Mouse (Mus musculus) gastrocnemius, postnatal 4 days (tissue): Measurements from ENCODE around the gene Trappc3. TPM values are rescaled to one million over a fixed set of nuclear protein-coding genes. Genes with fewer than 3 reads are reported as not detected.

Experiments used
- DNase-seq, 2 experiments: peaks; one replicate each; pipeline ENCODE4 v3.0.0; 2021 to 2022; ENCODE audit warnings: low spot score in 2 of 2, mixed read lengths in 2 of 2
- total RNA-seq, 2 experiments: library from RNA; stranded (reverse); gene quantifications; 2 replicates each; pipeline ENCODE4 v1.2.3; 2021

Gene Trappc3
- total RNA-seq, 2 experiments from 2014 or later, result 36.6 to 37.3 TPM

DNA sequence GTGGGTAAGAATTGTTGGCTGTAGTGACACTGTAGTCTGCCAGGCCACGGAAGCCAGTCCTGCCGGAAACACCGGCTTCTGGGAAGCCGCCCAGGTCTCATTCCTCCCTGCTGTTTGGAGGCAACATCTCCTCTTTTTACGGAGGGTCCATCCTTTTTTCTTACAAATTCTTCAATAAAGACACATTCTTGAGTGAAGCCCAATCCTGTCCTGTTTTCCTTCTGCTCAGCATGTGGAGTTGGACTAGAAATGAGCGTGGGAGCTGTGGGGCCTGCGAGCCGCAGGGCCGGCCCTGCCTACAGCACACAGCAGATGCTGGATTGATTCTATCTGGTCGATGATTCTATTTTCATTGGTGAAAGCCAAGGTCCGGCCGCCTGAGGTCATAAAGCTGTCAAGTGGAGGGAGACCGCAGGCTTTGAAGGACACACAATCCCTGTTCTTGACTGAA lies 13.6 kb downstream of the Trappc3 start:
- DNase-seq, result no peak

DNA sequence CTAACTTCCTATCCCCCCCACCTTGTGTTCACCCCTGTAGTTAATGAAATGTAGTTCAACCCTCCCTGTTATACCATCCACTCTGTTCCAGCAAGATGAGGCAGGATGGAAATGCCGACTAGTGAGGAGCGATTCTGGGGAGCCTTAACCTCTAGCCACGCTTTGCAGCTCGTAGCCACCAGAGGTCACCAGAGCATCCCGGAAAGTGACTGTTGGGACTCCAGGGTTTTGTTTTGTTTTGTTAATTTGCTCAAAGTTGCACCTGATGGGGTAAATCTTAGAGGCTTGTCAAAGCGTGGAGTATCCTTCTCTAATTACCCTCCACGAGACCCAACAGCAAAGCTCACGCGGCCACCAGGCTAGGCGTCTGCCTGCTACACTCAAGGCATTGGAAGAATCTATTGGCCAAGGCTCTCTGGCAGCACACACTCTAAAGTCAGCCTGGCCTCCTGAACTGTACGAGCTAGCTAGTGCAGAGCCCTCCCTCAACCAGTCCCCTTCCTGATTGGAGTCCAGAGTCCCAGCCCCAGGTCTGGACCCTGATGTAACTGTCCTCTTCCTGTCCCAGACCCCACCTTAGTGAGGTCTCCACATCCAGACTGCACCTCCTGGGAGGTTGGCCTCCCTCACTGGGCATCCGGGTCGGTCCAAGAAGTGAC lies 15.9 kb downstream of the Trappc3 start:
- peak in 1 of 2 experiments; percentile 65 for DNase-seq

DNA sequence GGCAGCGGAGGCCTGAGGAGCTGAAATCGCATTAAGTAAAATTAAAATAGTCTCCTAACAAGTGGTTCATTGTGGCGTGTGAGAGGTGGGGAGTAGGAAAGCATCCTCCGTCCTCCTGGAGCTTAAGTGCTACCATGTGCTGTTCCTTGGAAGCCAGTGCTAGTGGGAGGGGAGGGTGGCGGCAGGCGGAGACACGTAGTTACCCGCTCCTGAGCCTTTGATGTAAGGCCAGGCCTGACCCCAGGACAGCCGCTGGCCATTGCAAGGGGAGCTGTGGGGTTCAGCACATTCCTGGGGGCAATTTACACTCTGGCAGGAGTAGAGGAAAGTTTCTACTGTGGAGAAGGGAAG lies 16.4 kb downstream of the Trappc3 start:
- no peak for DNase-seq

DNA sequence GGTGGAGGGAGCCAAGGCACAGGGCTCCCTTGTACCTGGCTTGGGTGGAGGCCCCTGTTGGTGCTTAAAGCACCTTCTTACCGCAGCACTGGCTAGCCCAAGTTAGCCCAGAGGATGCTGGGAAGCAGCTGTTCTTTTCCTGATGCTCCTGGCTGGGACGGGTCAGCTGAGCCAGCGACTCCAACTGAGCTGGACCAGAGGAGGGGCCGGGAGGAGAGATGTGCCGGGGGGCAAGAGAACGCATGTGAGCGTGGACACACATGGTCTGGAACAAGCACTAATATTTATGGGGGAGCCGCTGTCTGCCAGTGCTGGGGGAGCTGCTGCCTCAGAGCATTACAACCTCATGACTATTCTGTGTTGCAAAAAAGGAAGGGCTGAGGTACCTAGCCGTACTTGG lies 16.8 kb downstream of the Trappc3 start:
- DNase-seq, result no peak

DNA sequence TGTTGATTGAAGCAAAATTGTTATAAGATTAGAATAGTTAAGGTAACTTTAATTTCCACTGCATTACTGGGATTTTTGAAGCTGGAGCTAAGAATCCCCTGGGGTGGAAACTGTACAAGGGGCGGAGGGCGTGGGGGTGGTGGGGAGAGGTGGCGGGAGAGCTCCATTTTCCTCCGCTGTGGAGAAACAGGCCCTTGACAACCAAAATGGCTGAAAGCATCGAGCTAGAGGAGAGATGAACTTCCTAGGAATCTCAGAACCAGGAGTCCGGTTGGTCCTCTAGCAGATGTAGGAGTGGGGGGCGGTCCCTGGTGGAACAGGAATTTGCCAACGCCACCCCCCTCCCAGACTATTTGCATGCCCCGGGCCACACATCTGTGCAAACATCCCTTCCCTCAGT lies 19.6 kb downstream of the Trappc3 start:
- DNase-seq, result no peak

DNA sequence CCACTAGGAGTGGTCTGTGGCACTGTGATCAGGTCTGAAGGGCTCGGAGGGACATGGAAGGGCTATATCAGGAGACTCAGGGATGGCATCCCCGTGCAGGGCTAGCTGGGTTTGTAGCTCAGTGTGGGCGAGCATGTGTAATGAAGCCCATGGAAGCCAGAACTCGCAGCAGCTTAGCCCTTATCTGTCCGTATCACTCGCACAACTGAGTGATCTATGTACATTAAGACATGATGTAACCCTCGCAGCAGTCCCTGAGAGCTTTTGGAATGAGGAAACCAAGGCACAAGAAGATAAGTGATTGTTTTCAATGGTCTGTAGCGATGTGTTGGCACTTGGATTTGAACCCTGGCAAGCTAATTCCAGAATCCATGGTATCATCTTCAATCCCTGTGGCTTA lies 21.5 kb downstream of the Trappc3 start:
- no peak for DNase-seq

- DNase-seq, result peak in 1 of 2 experiments; percentile 43
These were observed 24.4 kb downstream of the Trappc3 start, which contains the start of gene Col8a2 for GRCm38 (mm10) chr4:126286492-126286891. Gene Col8a2 (plus strand): TSS chr4:126286793.

- DNase-seq, result no peak
These were observed 25.3 kb downstream of the Trappc3 start for GRCm38 (mm10) chr4:126287302-126287995.

DNA sequence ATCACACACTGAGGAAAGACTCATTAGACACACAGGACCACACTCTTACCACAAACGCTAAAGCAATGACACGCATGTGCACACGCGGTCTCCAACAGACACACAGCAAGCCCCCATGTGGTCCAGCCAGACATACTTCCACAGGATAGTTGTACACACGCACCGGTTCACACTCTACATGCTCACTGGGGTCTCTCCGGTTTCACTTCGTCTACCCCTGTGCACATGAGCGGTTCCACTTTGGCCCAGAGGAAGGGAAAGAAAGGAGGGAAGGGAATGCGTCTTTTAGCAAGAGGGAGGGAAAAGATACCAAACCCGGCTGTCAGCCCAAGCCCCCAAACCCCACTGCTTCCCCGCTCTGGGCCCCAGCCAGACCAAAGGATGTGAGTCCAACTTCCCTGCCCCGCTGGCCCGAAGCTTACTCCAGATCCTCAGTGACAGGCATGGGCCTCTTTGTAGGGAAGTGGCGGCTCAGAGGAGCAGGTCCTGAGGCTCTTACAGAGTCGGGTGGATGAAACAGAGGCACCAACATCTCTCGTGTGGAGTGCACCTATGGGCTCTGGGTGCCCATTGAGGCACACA lies 26.1 kb downstream of the Trappc3 start:
- no peak for DNase-seq

GRCm38 (mm10) chr4:126290314-126290713 lies 28.2 kb downstream of the Trappc3 start:
- no peak for DNase-seq

- no peak for DNase-seq
These were observed 29.1 kb downstream of the Trappc3 start for GRCm38 (mm10) chr4:126291196-126291595.

GRCm38 (mm10) chr4:126295152-126295551 lies 33.0 kb downstream of the Trappc3 start:
- DNase-seq, result no peak

DNA sequence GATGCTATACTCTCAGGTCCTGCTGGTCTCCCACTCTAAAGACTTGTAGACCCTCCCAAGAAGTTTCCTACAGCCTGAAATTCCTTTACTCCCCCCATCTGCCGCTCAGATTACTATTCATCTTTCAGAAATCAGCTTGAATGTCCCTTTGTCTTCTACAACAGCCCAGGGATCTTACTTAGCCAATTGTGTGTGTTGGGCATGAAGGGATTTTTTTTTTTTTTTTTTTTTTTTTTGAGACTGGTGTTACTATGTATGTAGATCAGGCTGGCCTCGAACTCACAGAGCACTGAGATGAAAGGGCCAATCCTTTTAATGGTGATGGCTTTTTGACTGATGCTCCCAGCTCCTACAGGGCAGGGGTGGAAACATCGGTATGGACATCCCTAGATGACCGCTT lies 33.8 kb downstream of the Trappc3 start:
- DNase-seq, result no peak

- DNase-seq, result peak; percentile 66 to 83
These were observed 34.5 kb downstream of the Trappc3 start for GRCm38 (mm10) chr4:126296617-126297101.

DNA sequence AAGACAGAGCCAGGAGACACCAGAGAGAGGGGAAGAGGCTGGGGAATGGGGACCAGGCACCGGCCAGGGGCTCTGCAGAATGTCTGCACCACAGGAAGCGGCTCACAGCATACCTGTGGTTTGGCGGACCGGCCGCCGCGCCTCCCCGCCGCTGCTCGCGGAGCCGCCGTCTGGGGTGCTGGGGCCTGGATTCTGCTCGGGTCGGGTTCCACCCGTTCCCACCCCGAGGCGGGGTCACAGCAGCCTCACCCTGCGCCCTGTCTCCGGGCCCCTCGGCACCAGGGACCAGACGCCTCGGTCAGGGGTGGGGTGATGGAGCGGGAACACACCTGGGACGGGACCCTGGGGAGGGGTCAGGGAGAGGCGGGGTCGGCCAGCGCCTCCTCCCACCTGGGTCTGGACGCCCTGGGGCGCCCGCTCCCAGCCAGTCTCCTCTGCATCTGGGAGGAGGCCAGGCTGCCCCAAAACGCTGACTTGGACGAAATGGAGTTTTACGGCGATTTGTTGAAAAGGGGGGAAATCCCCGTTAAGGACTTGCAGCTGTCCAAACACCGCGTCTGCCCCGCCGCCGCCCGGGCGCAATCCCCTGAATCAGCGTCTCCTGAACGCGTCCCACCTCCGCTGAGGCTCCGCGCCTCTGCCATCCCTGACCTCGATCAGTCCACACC lies 38.9 kb downstream of the Trappc3 start:
- DNase-seq, result peak in 1 of 2 experiments; percentile 26

GRCm38 (mm10) chr4:126301584-126302309 lies 39.6 kb downstream of the Trappc3 start:
- DNase-seq, result no peak

DNA sequence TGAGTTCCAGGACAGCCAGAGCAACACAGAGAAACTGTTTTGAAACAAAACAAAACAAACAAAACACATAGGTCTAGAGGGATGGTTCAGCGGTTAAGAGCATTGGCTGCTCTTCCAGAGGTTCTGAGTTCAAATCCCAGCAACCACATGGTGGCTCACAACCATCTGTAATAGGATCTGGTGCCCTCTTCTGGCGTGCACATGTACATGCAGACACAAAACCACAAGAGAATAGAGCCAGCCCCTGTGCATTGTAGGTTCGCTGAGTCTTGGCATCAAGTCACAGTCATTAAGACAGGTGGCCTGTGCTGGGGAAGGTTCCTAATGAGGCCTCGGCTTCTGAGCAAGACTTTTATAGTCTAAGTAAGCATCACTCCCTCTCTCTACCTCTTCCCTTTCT lies 41.8 kb downstream of the Trappc3 start:
- no peak for DNase-seq

DNA sequence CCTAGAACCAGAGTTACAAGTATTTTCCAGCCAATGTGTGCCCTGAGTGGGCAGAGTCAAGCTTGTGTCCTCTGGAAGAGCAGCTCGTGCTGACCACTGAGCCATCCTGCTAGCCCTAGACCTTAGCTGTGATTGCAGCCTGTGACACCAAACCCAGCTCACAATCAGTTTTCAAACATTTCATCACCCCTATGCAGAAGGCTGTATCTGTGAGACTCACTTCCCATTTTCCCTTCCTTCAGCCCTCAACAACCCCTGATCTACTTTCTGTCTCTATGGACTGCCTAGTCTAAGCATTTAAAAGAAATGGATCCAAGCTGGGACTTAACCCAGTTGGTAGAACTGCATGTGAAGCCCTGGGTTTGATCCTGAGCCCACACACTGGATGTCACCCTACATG lies 43.3 kb downstream of the Trappc3 start:
- DNase-seq, result no peak

- DNase-seq, result no peak
These were observed 43.9 kb downstream of the Trappc3 start for GRCm38 (mm10) chr4:126306058-126306457.

DNA sequence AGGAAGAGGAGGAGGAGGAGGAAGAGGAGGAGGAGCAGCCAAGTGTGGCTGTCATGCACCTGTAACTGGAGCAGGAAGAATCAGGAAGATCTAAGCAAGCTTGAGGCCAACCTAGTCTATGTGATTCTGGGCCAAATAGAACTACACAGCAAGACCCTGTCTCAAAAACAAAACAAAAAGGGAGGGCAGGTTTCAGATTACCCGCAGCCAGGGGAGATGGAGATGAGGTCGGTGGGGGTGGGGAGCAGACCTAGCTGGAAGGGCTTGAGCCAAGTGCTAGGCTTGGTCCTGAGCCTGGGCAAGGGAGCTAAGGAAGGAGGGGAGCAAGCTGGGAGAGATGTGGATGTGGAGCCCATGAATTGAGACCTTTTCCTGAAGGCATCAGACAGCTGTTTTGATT lies 44.7 kb downstream of the Trappc3 start:
- no peak for DNase-seq
